ENCODE assay signal across 12 mouse cellular contexts in genomic region chr4:127317143-127317542, GRCm38 (mm10). TPM values are rescaled to one million over a fixed set of nuclear protein-coding genes. Genes with fewer than 3 reads are reported as not detected.
DNase-seq lines count a peak whose midpoint lies in the region; ATAC-seq and TF ChIP-seq lines count a peak whose summit lies in the region.
"Had no signal": no experiment of that assay in that cellular context is flagged by ENCODE, and none has a peak within 500 bp of the region (broad histone marks: within the 10 kb centered on the region; RNA-seq: fewer than 3 reads in every experiment).

No protein-coding gene starts in this region.

- no peak overlapping the region for H3K4me3 ChIP-seq in kidney, adult 2 months (ENCODE audit: insufficient read depth, low read depth, low read length)
- H3K4me3 ChIP-seq in lung, embryonic 14.5 days (ENCODE audit: low read depth, low read length): no peak overlapping the region
- H3K4me3 ChIP-seq: embryonic facial prominence, embryonic 15.5 days; midbrain, embryonic 12.5 days; neural tube, embryonic 12.5 days had no signal

- TF ChIP-seq CTCF in kidney, adult 2 months (conservative IDR thresholded peaks at IDR 0.05; ENCODE audit: insufficient read depth, insufficient read length, low read depth, low read length): peak; percentile 13; the same call in 1 of the 2 replicates
- 0 out of 2 replicates have a peak, but pooled peaks have one; percentile 9 for TF ChIP-seq CTCF in lung, embryonic 14.5 days (IDR thresholded peaks at IDR 0.05; ENCODE audit: low read depth)
- TF ChIP-seq CTCF in Patski (IDR thresholded peaks at IDR 0.05): peak; percentile 19

- H3K4me2 ChIP-seq in lung, embryonic 14.5 days: no peak overlapping the region
- H3K4me2 ChIP-seq: embryonic facial prominence, embryonic 15.5 days; midbrain, embryonic 12.5 days; neural tube, embryonic 12.5 days had no signal

- CTCF ChIA-PET in Patski (lab: Charles Lee): no interaction called here

- POLR2A ChIA-PET in Patski (lab: Charles Lee): no interaction called here

- no peak for TF ChIP-seq POLR2A in kidney, adult 2 months (IDR thresholded peaks at IDR 0.05; ENCODE audit: low read depth, low read length)

- no peak overlapping the region for H3K9ac ChIP-seq in lung, embryonic 14.5 days
- H3K9ac ChIP-seq: embryonic facial prominence, embryonic 15.5 days; midbrain, embryonic 12.5 days; neural tube, embryonic 12.5 days had no signal

- in situ Hi-C loops in Patski (cut with MboI; ENCODE audit: low pct_unique_long_range_greater_than_20kb): loop anchor here (5.0 kb wide), 1 partner anchor 65 kb away; no protein-coding TSS in a partner anchor

- no peak for ATAC-seq in lung, embryonic 14.5 days (ENCODE audit: insufficient read depth)
- ATAC-seq in Patski: no peak

- no peaks in the 10 kb centered on the region for H3K4me1 ChIP-seq in kidney, adult 2 months (ENCODE audit: control insufficient read depth, insufficient read depth, low read length)
- no peaks in the 10 kb centered on the region for H3K4me1 ChIP-seq in lung, embryonic 14.5 days (ENCODE audit: insufficient read depth)

- H3K27ac ChIP-seq in kidney, adult 2 months (ENCODE audit: insufficient read depth, low read depth, low read length): no peak overlapping the region
- no peak overlapping the region for H3K27ac ChIP-seq in lung, embryonic 14.5 days (ENCODE audit: low read depth)
- H3K27ac ChIP-seq: embryonic facial prominence, embryonic 15.5 days; midbrain, embryonic 12.5 days; neural tube, embryonic 12.5 days had no signal

- no peaks in the 10 kb centered on the region for H3K27me3 ChIP-seq in kidney, adult 2 months (replicated peaks; ENCODE audit: control insufficient read depth, insufficient read depth, low read length)
- peaks cover 12% of the 10 kb centered on the region; the same call in 1 of the 2 replicates for H3K27me3 ChIP-seq in lung, embryonic 14.5 days (ENCODE audit: insufficient read depth, low read length)
- H3K27me3 ChIP-seq in Patski: peaks cover 2% of the 10 kb centered on the region

- H3K36me3 ChIP-seq in kidney, adult 2 months (ENCODE audit: control insufficient read depth, insufficient read depth, low read length): no peaks in the 10 kb centered on the region
- H3K36me3 ChIP-seq in lung, embryonic 14.5 days (ENCODE audit: insufficient read depth): no peaks in the 10 kb centered on the region
- H3K36me3 ChIP-seq: embryonic facial prominence, embryonic 15.5 days; G1E; midbrain, embryonic 12.5 days; neural tube, embryonic 12.5 days had no signal

- DNase-seq in kidney, adult 2 months: peak; percentile 47
- DNase-seq in kidney, postnatal 14 days: no peak
- peak; percentile 49 for DNase-seq in lung, embryonic 14.5 days
- no peak for DNase-seq in lung, postnatal 4 days
- DNase-seq in Patski (ENCODE audit: low read depth, low spot score): no peak
- peak; percentile 64 for DNase-seq in lung, postnatal 36 days
- no peak for DNase-seq in yolk sac, embryonic 10.5 days (ENCODE audit: low spot score)
- DNase-seq: cerebellum, postnatal 36 days had no signal

- 62% methylated on average over 4 of the region's 4 CpGs for WGBS in kidney, adult 2 months
- WGBS in lung, embryonic 14.5 days: 51% methylated on average over 4 of the region's 4 CpGs

- H3K9me3 ChIP-seq in lung, embryonic 14.5 days (ENCODE audit: low read depth, low read length): no peaks in the 10 kb centered on the region
- H3K9me3 ChIP-seq: embryonic facial prominence, embryonic 15.5 days; midbrain, embryonic 12.5 days; neural tube, embryonic 12.5 days had no signal

RNA-seq across cellular contexts. Expression of gene Gja4, which starts 3.3 kb away (rescaled TPM):
- polyA plus RNA-seq in kidney, adult 2 months (2012; rRNA removed): 17.8 and 19.2 TPM in 2 replicates
- polyA plus RNA-seq in lung, embryonic 14.5 days (2014; fragmentation: Nextera tagmentation; extraction: Ambion mirVana): 24.0 and 26.1 TPM in 2 replicates
- polyA plus RNA-seq in Patski (2021): 0.12 TPM
- polyA plus RNA-seq: G1E had no signal

RNA-seq across cellular contexts. Expression of gene Gjb3, which starts 13.5 kb away (rescaled TPM):
- polyA plus RNA-seq in kidney, adult 2 months (2012; rRNA removed): 0.24 and 0.44 TPM in 2 replicates
- 0.86 and 1.1 TPM in 2 replicates for polyA plus RNA-seq in lung, embryonic 14.5 days (2014; fragmentation: Nextera tagmentation; extraction: Ambion mirVana)
- polyA plus RNA-seq in Patski (2021): 0.05 TPM
- polyA plus RNA-seq: G1E had no signal

RNA-seq across cellular contexts. Expression of gene Gjb4, which starts 36.7 kb away (rescaled TPM):
- 1.4 and 1.5 TPM in 2 replicates for polyA plus RNA-seq in kidney, adult 2 months (2012; rRNA removed)
- polyA plus RNA-seq in lung, embryonic 14.5 days (2014; fragmentation: Nextera tagmentation; extraction: Ambion mirVana): 0.12 TPM in 1 of 2 replicates, not detected in the other
- 23.5 TPM for polyA plus RNA-seq in Patski (2021)
- polyA plus RNA-seq: G1E; midbrain, embryonic 12.5 days; neural tube, embryonic 12.5 days had no signal

RNA-seq across cellular contexts. Expression of gene Gjb5, which starts 40.8 kb away (rescaled TPM):
- 0.67 and 0.75 TPM in 2 replicates for polyA plus RNA-seq in kidney, adult 2 months (2012; rRNA removed)
- 0.51 and 0.70 TPM in 2 replicates for polyA plus RNA-seq in lung, embryonic 14.5 days (2014; fragmentation: Nextera tagmentation; extraction: Ambion mirVana)
- 0.04 TPM for polyA plus RNA-seq in Patski (2021)
- polyA plus RNA-seq: G1E had no signal

Comparison
In these comparisons a context has a peak if more than half of its experiments do, and no peak if none do; other contexts are left out.
1. DNase-seq: peak in kidney, adult 2 months (single experiment), lung, embryonic 14.5 days (single experiment) and lung, postnatal 36 days (single experiment); none in kidney, postnatal 14 days (single experiment), lung, postnatal 4 days (0 of 2), Patski (single experiment) and yolk sac, embryonic 10.5 days (single experiment).
2. RNA of gene Gja4, which starts 3.3 kb away (polyA plus RNA-seq): 24.0 to 26.1 TPM in lung, embryonic 14.5 days and 17.8 to 19.2 TPM in kidney, adult 2 months; 0.12 TPM in Patski (single experiment); every median in the first group is over 10 times any median in the second.
3. Peak in every context shown above with its lines, with median percentiles within 50 percentile points of each other: CTCF ChIP-seq.